In the genomic region with DNA sequence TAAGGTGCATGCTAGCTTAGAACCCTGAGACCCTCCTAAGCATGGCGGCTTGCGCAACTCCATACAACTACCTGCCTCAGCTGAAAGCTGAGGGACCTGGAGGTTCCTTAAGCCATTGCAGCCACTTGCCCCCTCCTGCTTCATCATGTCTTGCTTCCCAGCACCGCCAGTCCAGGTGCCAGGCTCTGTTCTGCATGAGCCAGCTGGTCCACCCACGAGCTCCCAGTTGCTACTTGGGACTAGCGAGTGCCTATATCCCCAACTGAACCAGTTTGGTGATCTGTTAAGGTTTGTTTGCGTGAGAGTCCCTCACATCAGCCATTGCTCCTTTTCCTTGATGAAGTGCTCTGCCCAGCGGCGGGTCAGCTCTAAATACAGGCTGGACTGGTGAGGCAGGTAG, we compare ENCODE assay signal across 12 mouse cellular contexts. TPM values are rescaled to one million over a fixed set of nuclear protein-coding genes. Genes with fewer than 3 reads are reported as not detected.
"Had no signal": no experiment of that assay in that cellular context is flagged by ENCODE, and none has a peak within 500 bp of the region (broad histone marks: within the 10 kb centered on the region; RNA-seq: fewer than 3 reads in every experiment).

No protein-coding gene starts in this region.

- ATAC-seq: intestine, embryonic 15.5 days; liver, postnatal 0 days; lung, postnatal 0 days; midbrain, embryonic 15.5 days had no signal

- DNase-seq: kidney, adult 11 months; kidney, adult 8-10 months; kidney, postnatal 10 days; kidney, postnatal 36 days; liver, postnatal 0 days; lung, embryonic 14.5 days; spleen, adult 18-20 months; thymus, postnatal 25 days had no signal

RNA-seq across cellular contexts. Expression of a gene that starts 5.7 kb away (rescaled TPM):
- total RNA-seq: megakaryocyte, adult 5-6 weeks had no signal

RNA-seq across cellular contexts. Expression of a gene that starts 24.4 kb away (rescaled TPM):
- total RNA-seq: megakaryocyte, adult 5-6 weeks had no signal
